Mouse (Mus musculus) G1E (cell line): ENCODE results near the gene Smo. TPM values are rescaled to one million over a fixed set of nuclear protein-coding genes. Genes with fewer than 3 reads are reported as not detected.

Experiments
- ATAC-seq: 2 replicates; pipeline ENCODE4 v1.8.0; 2016; ENCODE audit warnings: mild to moderate bottlenecking; ENCODE audit not compliant: insufficient number of reproducible peaks, poor library complexity, low FRiP score, severe bottlenecking; ENCODE audit errors: extremely low read depth
- DNase-seq: peaks from one replicate; pipeline ENCODE4 v3.0.0; 2012; ENCODE audit warnings: low spot score
- H3K27me3 ChIP-seq: 2 replicates; pipeline ENCODE4 v1.6.1; 2012; ENCODE audit warnings: mild to moderate bottlenecking, low read length, inconsistent platforms; ENCODE audit not compliant: insufficient read depth
- H3K36me3 ChIP-seq: replicated peaks from 2 replicates; pipeline ENCODE3; 2012; ENCODE audit warnings: mild to moderate bottlenecking, inconsistent platforms
- H3K4me1 ChIP-seq: 2 replicates; pipeline ENCODE4 v1.6.1; 2012; ENCODE audit warnings: low read depth, low read length, inconsistent platforms, mixed read lengths; ENCODE audit not compliant: insufficient read depth
- H3K4me3 ChIP-seq: 2 replicates; pipeline ENCODE4 v1.5.1; 2012; ENCODE audit warnings: low read depth, mild to moderate bottlenecking, inconsistent platforms, low read length, moderate library complexity, mixed read lengths
- H3K9me3 ChIP-seq: replicated peaks from 2 replicates; pipeline ENCODE4 v1.6.1; 2012; ENCODE audit warnings: inconsistent platforms
- CTCF ChIP-seq: IDR thresholded peaks from 2 replicates; pipeline ENCODE4 v1.5.1; 2012; ENCODE audit warnings: low read depth, low read length, inconsistent platforms, mixed read lengths
- GATA1 ChIP-seq: IDR thresholded peaks from 2 replicates; pipeline ENCODE4 v1.6.1; 2012; ENCODE audit warnings: borderline replicate concordance, low read length, inconsistent platforms, mixed read lengths
- GATA2 ChIP-seq: IDR thresholded peaks from 2 replicates; pipeline ENCODE4 v1.6.1; 2012; ENCODE audit warnings: low read depth, low read length, inconsistent platforms, borderline replicate concordance
- POLR2AphosphoS5 ChIP-seq: IDR thresholded peaks from 2 replicates; pipeline ENCODE4 v1.6.1; 2012; ENCODE audit warnings: low read depth, low read length, inconsistent platforms; ENCODE audit not compliant: insufficient replicate concordance
- TAL1 ChIP-seq: conservative IDR thresholded peaks from 2 replicates; pipeline ENCODE4 v1.6.1; 2012; ENCODE audit warnings: low read depth, low read length, inconsistent platforms, mixed read lengths
- polyA plus RNA-seq: library from polyadenylated mRNA; stranded (reverse); fragments of >175 nt; gene quantifications from 2 replicates; pipeline ENCODE4 v1.2.3, GENCODE M21; 2012
- total RNA-seq, 2 experiments: library from RNA; stranded (forward) in 1 of 2; stranded (reverse) in 1 of 2; fragments of 200-1000 nt in 1 of 2; fragments of >200 nt in 1 of 2; fragmentation: Nextera tagmentation in 1 of 2; gene quantifications; 2 replicates each; pipeline ENCODE4 v1.2.3; 2014 to 2017

Smo gene
- total RNA-seq (2014; fragmentation: Nextera tagmentation) (72.7 and 87.2 TPM in 2 replicates), total RNA-seq (2017) (42.0 and 46.9 TPM in 2 replicates), polyA plus RNA-seq (47.8 and 58.8 TPM in 2 replicates)

GRCm38 (mm10) chr6:29735336-29735688 lies at the start of gene Smo:
Gene Smo, plus strand, starts transcription at chr6:29735503.
- Histone ChIP-seq H3K27me3 (peaks cover 3% of the 10 kb centered on the region; the same call in 1 of the 2 replicates), H3K4me1 (peaks cover 45% of the 10 kb centered on the region), H3K9me3 (no peaks in the 10 kb centered on the region), H3K36me3 (peaks cover 22% of the 10 kb centered on the region), H3K4me3 (peak within 1 kb of the TSS; percentile 90)
- no peak for TF ChIP-seq CTCF
- TF ChIP-seq POLR2AphosphoS5: no peak
- no peak for TF ChIP-seq GATA2
- no peak for TF ChIP-seq GATA1
- no peak for TF ChIP-seq TAL1
- peak; percentile 90 for DNase-seq
- peak; percentile 76 for ATAC-seq

GRCm38 (mm10) chr6:29685952-29686351 lies 49.4 kb upstream of the Smo start:
- TF ChIP-seq TAL1 (no peak), CTCF (no peak), GATA2 (no peak), POLR2AphosphoS5 (no peak), GATA1 (no peak)
- peaks cover 27% of the 10 kb centered on the region for H3K27me3 ChIP-seq
- H3K4me3 ChIP-seq: no peak overlapping the region
- no peak for ATAC-seq
- DNase-seq: no peak
- no peaks in the 10 kb centered on the region for H3K36me3 ChIP-seq
- peaks cover 11% of the 10 kb centered on the region for H3K4me1 ChIP-seq
- no peaks in the 10 kb centered on the region for H3K9me3 ChIP-seq

- H3K27me3 ChIP-seq: peaks cover 34% of the 10 kb centered on the region
Measured at GRCm38 (mm10) chr6:29689458-29689857, 45.8 kb upstream of the Smo start.

GRCm38 (mm10) chr6:29693953-29694352 lies 41.4 kb upstream of the Smo start, which contains the start of gene Tspan33:
Gene Tspan33, plus strand, starts transcription at chr6:29694222.
- no peak for TF ChIP-seq GATA2
- TF ChIP-seq GATA1: no peak
- no peak for TF ChIP-seq TAL1
- no peak for TF ChIP-seq CTCF
- no peak for TF ChIP-seq POLR2AphosphoS5
- peaks cover 16% of the 10 kb centered on the region for H3K36me3 ChIP-seq
- DNase-seq (peak; percentile 99), ATAC-seq (peak; percentile 82)
- H3K4me3 ChIP-seq: peak within 1 kb of the TSS; percentile 96
- no peaks in the 10 kb centered on the region for H3K9me3 ChIP-seq
- peaks cover 23% of the 10 kb centered on the region for H3K27me3 ChIP-seq
- peaks cover 58% of the 10 kb centered on the region for H3K4me1 ChIP-seq

More at GRCm38 (mm10) chr6:29689458-29689857, 45.8 kb upstream of the Smo start:
- no peaks in the 10 kb centered on the region for H3K9me3 ChIP-seq
- peaks cover 22% of the 10 kb centered on the region for H3K4me1 ChIP-seq
- TF ChIP-seq CTCF (no peak), TAL1 (no peak), POLR2AphosphoS5 (no peak), GATA2 (no peak), GATA1 (no peak)
- no peak for DNase-seq
- H3K36me3 ChIP-seq: no peaks in the 10 kb centered on the region
- no peak overlapping the region for H3K4me3 ChIP-seq
- ATAC-seq: no peak

- H3K4me1 ChIP-seq: peaks cover 63% of the 10 kb centered on the region
- no peak for ATAC-seq
- H3K4me3 ChIP-seq: peak overlapping the region; percentile 96
- H3K27me3 ChIP-seq: peaks cover 19% of the 10 kb centered on the region
- peaks cover 21% of the 10 kb centered on the region for H3K36me3 ChIP-seq
- DNase-seq: peak; percentile 25
- TF ChIP-seq TAL1: no peak
- TF ChIP-seq GATA2: no peak
- no peak for TF ChIP-seq POLR2AphosphoS5
- no peak for TF ChIP-seq CTCF
- no peak for TF ChIP-seq GATA1
- H3K9me3 ChIP-seq: no peaks in the 10 kb centered on the region
Measured at GRCm38 (mm10) chr6:29694375-29695289, 40.7 kb upstream of the Smo start.

- Histone ChIP-seq H3K4me3 (peak overlapping the region; percentile 96), H3K27me3 (peaks cover 15% of the 10 kb centered on the region), H3K4me1 (peaks cover 65% of the 10 kb centered on the region), H3K36me3 (peaks cover 21% of the 10 kb centered on the region), H3K9me3 (no peaks in the 10 kb centered on the region)
- TF ChIP-seq GATA2 (no peak), TAL1 (no peak), POLR2AphosphoS5 (no peak), GATA1 (no peak), CTCF (no peak)
- DNase-seq (peak; percentile 29), ATAC-seq (no peak)
Measured at GRCm38 (mm10) chr6:29695290-29695674, 40.0 kb upstream of the Smo start.
